Mouse (Mus musculus) 3134 (cell line): ENCODE data around the gene Cux1.

Experiments
- DNase-seq: peaks from one replicate; pipeline ENCODE4 v3.0.0-alpha.2; 2011; ENCODE audit warnings: low spot score; ENCODE audit not compliant: insufficient read length; ENCODE audit errors: extremely low read depth

The Cux1 gene

GRCm38 (mm10) chr5:136512103-136512674 lies 55.1 kb downstream of the Cux1 start:
- DNase-seq, result no peak

- DNase-seq, result no peak
Measured at GRCm38 (mm10) chr5:136511378-136511777, 55.9 kb downstream of the Cux1 start.

GRCm38 (mm10) chr5:136510609-136511008 lies 56.7 kb downstream of the Cux1 start:
- DNase-seq, result no peak

GRCm38 (mm10) chr5:136507629-136508028 lies 59.7 kb downstream of the Cux1 start:
- no peak for DNase-seq

- DNase-seq, result no peak
Measured at GRCm38 (mm10) chr5:136506262-136506661, 61.0 kb downstream of the Cux1 start.

- DNase-seq, result no peak
Measured at GRCm38 (mm10) chr5:136502491-136503086, 64.7 kb downstream of the Cux1 start.

- DNase-seq, result peak; percentile 70
Measured at GRCm38 (mm10) chr5:136500307-136500871, 66.9 kb downstream of the Cux1 start.

- no peak for DNase-seq
Measured at GRCm38 (mm10) chr5:136499316-136499715, 68.0 kb downstream of the Cux1 start.

GRCm38 (mm10) chr5:136498741-136499140 lies 68.5 kb downstream of the Cux1 start:
- DNase-seq, result no peak

GRCm38 (mm10) chr5:136497301-136497700 lies 70.0 kb downstream of the Cux1 start:
- no peak for DNase-seq

GRCm38 (mm10) chr5:136495581-136495980 lies 71.7 kb downstream of the Cux1 start:
- DNase-seq, result no peak

- DNase-seq, result no peak
Measured at GRCm38 (mm10) chr5:136494927-136495326, 72.4 kb downstream of the Cux1 start.

- no peak for DNase-seq
Measured at GRCm38 (mm10) chr5:136494288-136494687, 73.0 kb downstream of the Cux1 start.

GRCm38 (mm10) chr5:136489450-136489849 lies 77.8 kb downstream of the Cux1 start:
- no peak for DNase-seq

GRCm38 (mm10) chr5:136488721-136489120 lies 78.6 kb downstream of the Cux1 start:
- DNase-seq, result no peak

GRCm38 (mm10) chr5:136488223-136488622 lies 79.1 kb downstream of the Cux1 start:
- no peak for DNase-seq

- no peak for DNase-seq
Measured at GRCm38 (mm10) chr5:136487397-136488093, 79.7 kb downstream of the Cux1 start.

GRCm38 (mm10) chr5:136486401-136486800 lies 80.9 kb downstream of the Cux1 start:
- no peak for DNase-seq

GRCm38 (mm10) chr5:136485397-136485796 lies 81.9 kb downstream of the Cux1 start:
- DNase-seq, result no peak

GRCm38 (mm10) chr5:136482434-136482833 lies 84.9 kb downstream of the Cux1 start:
- DNase-seq, result no peak

GRCm38 (mm10) chr5:136480541-136480940 lies 86.7 kb downstream of the Cux1 start:
- peak; percentile 83 for DNase-seq

- DNase-seq, result peak; percentile 43
Measured at GRCm38 (mm10) chr5:136479801-136480200, 87.5 kb downstream of the Cux1 start.
